ENCODE assay signal across 11 mouse cellular contexts in the genomic region with DNA sequence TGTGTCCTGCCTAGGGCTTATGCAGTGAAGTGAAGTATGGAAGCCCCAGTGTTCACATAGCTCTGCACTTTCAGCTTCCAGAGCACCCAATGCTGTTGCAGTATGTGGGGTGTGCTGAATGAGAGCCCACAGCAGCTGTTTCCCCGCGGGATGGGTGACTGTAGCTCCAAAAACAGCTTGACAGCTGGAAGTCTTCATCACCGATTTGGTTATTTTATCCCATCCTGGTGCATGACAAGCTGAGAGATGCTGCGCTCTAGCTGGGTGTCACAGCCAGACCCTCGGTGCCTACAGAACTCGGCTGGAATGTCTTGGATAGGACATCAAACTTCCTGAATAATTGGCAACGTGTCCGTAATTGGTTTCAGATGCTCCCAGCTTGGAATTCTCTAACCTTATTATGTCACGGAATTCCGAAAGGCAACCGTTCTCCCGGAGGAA.
DNase-seq lines count a peak whose midpoint lies in the region.
"Had no signal": no experiment of that assay in that cellular context is flagged by ENCODE, and none has a peak within 500 bp of the region (broad histone marks: within the 10 kb centered on the region; RNA-seq: fewer than 3 reads in every experiment).

No protein-coding gene starts in this region.

- intact Hi-C loops in heart, postnatal 25 days (cut with DNase I) = no loop called here

- DNase-seq in heart, adult 8-10 months (ENCODE audit: low spot score) = peak; percentile 27
- DNase-seq in heart, postnatal 25 days (ENCODE audit: low spot score) = no peak
- peak; percentile 76 for DNase-seq in embryo, embryonic 11 days
- DNase-seq in forelimb bud, embryonic 11.5 days (ENCODE audit: low read depth, low spot score) = peak; percentile 78
- DNase-seq in lung, postnatal 10 days = peak; percentile 45
- DNase-seq in cerebellum, postnatal 25 days = no peak
- no peak for DNase-seq in layer of hippocampus, adult 18-20 months (ENCODE audit: low spot score in 2 of 2)
- DNase-seq in layer of hippocampus, postnatal 14 days (ENCODE audit: low spot score in 2 of 2) = no peak
- DNase-seq: cerebellum, adult 9-11 months; kidney, postnatal 25 days; liver, embryonic 13.5 days had no signal

Comparison
In these comparisons a context has a peak if more than half of its experiments do, and no peak if none do; other contexts are left out.
1. DNase-seq: peak in heart, adult 8-10 months (single experiment), embryo, embryonic 11 days (single experiment), forelimb bud, embryonic 11.5 days (single experiment) and lung, postnatal 10 days (single experiment); none in heart, postnatal 25 days (single experiment), cerebellum, postnatal 25 days (0 of 2), layer of hippocampus, adult 18-20 months (0 of 2) and layer of hippocampus, postnatal 14 days (0 of 2).